Mouse (Mus musculus): ENCODE measurements at regions not wholly inside any gene's neighbourhood (a gene's known extent, or its start where the extent isn't known, plus 50 kb on each side); places are given as distances from the start of the nearest gene placed in this dataset.
A peak's percentile ranks its signal among the peaks of the same experiment; 100 is the strongest.

DNA sequence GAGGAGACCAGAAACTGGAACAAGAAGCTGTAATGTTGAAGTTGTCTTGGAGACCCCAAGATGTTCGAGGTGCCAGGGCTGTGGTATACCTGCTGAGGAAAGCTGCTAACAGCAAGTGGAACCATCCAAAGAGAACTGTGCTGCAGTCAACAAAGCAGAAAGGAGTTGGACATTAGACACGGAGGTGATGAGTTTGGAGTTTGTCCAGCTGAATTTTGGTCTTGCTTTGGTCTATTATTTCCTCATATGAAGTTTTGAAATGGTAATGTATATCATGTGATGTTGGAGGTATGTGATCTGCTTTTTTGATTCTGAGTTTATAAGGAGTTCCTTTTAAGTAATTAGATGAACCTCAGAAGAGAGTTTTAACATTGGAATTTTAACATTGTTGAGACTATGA is 98.0 kb downstream of the Arrdc3 start:
- Histone ChIP-seq H3K27me3 (ENCODE audit: insufficient read depth, low read length) (no peaks in the 10 kb centered on the region), H3K4me3 (replicated peaks; ENCODE audit: low read length) (no peak overlapping the region), H3K36me3 (ENCODE audit: insufficient read depth, low read length) (no peaks in the 10 kb centered on the region), H3K4me1 (replicated peaks; ENCODE audit: low read depth, low read length) (0 out of 2 replicates have a peak, but pooled peaks cover 5% of the 10 kb centered on the region), H3K9me3 (ENCODE audit: low read length) (no peaks in the 10 kb centered on the region)
- no peak for TF ChIP-seq POU5F1 (IDR thresholded peaks at IDR 0.05; ENCODE audit: borderline replicate concordance, low read length)
- no peak for TF ChIP-seq NANOG (IDR thresholded peaks at IDR 0.05; ENCODE audit: borderline replicate concordance, low read length)
- no peak for TF ChIP-seq CTCF (conservative IDR thresholded peaks at IDR 0.05; ENCODE audit: low read length)

DNA sequence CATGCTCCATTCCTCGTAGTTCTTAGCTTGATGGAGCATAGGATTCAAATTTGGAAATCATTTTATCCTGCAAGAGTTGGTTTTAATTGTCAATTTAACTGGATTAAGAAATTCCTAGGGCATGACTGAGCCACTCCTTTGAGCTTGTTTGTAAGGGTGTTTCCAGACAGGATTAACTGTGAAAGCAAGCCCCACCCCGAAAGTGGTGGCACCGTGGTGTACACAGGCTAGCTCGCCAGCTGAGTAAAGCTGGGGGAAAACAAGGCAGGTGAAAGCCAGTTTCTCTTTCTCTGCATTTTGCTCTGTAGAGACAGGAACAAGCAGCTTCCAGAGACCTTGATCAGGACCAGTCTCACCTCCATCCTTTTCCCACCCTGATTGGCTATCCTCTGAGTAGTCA is 103.5 kb downstream of the Arrdc3 start:
- Histone ChIP-seq H3K4me1 (replicated peaks; ENCODE audit: low read depth, low read length) (peaks cover 11% of the 10 kb centered on the region), H3K9me3 (ENCODE audit: low read length) (no peaks in the 10 kb centered on the region), H3K4me3 (replicated peaks; ENCODE audit: low read length) (no peak overlapping the region), H3K27me3 (ENCODE audit: insufficient read depth, low read length) (no peaks in the 10 kb centered on the region), H3K36me3 (ENCODE audit: insufficient read depth, low read length) (no peaks in the 10 kb centered on the region)
- TF ChIP-seq POU5F1 (IDR thresholded peaks at IDR 0.05; ENCODE audit: borderline replicate concordance, low read length) (no peak), NANOG (IDR thresholded peaks at IDR 0.05; ENCODE audit: borderline replicate concordance, low read length) (no peak), CTCF (conservative IDR thresholded peaks at IDR 0.05; ENCODE audit: low read length) (no peak)

DNA sequence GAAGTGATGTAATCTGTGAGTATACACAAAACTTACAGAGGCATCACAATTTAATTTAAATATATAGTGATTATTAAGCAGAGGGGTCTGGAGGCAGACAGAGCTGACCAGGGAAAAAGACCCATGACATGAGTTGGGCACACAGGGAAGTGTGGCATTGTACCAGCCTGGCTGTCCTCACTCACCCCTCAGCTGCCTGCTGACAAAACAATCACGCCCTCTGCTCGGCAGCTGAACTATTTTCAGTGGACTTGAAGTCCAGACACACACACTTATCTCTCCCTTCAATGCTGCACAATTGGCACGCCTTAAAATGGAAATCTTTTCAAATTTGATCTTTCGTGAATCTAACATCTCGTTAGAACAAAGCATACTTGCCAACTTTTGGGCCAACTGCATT is 106.6 kb downstream of the Arrdc3 start:
- Histone ChIP-seq H3K9me3 (ENCODE audit: low read length) (no peaks in the 10 kb centered on the region), H3K27me3 (ENCODE audit: insufficient read depth, low read length) (no peaks in the 10 kb centered on the region), H3K4me1 (replicated peaks; ENCODE audit: low read depth, low read length) (peaks cover 6% of the 10 kb centered on the region), H3K4me3 (replicated peaks; ENCODE audit: low read length) (no peak overlapping the region), H3K36me3 (ENCODE audit: insufficient read depth, low read length) (no peaks in the 10 kb centered on the region)
- TF ChIP-seq CTCF (conservative IDR thresholded peaks at IDR 0.05; ENCODE audit: low read length) (no peak), NANOG (IDR thresholded peaks at IDR 0.05; ENCODE audit: borderline replicate concordance, low read length) (no peak), POU5F1 (IDR thresholded peaks at IDR 0.05; ENCODE audit: borderline replicate concordance, low read length) (no peak)

- no peaks in the 10 kb centered on the region for H3K27me3 ChIP-seq (ENCODE audit: insufficient read depth, low read length)
- no peak overlapping the region for H3K4me3 ChIP-seq (replicated peaks; ENCODE audit: low read length)
- no peaks in the 10 kb centered on the region for H3K36me3 ChIP-seq (ENCODE audit: insufficient read depth, low read length)
- no peak for TF ChIP-seq CTCF (conservative IDR thresholded peaks at IDR 0.05; ENCODE audit: low read length)
- no peak for TF ChIP-seq POU5F1 (IDR thresholded peaks at IDR 0.05; ENCODE audit: borderline replicate concordance, low read length)
- no peak for TF ChIP-seq NANOG (IDR thresholded peaks at IDR 0.05; ENCODE audit: borderline replicate concordance, low read length)
- no peaks in the 10 kb centered on the region for H3K9me3 ChIP-seq (ENCODE audit: low read length)
- no peaks in the 10 kb centered on the region for H3K4me1 ChIP-seq (replicated peaks; ENCODE audit: low read depth, low read length)
These were observed 109.2 kb downstream of the Arrdc3 start for GRCm38 (mm10) chr13:80992342-80992741.

DNA sequence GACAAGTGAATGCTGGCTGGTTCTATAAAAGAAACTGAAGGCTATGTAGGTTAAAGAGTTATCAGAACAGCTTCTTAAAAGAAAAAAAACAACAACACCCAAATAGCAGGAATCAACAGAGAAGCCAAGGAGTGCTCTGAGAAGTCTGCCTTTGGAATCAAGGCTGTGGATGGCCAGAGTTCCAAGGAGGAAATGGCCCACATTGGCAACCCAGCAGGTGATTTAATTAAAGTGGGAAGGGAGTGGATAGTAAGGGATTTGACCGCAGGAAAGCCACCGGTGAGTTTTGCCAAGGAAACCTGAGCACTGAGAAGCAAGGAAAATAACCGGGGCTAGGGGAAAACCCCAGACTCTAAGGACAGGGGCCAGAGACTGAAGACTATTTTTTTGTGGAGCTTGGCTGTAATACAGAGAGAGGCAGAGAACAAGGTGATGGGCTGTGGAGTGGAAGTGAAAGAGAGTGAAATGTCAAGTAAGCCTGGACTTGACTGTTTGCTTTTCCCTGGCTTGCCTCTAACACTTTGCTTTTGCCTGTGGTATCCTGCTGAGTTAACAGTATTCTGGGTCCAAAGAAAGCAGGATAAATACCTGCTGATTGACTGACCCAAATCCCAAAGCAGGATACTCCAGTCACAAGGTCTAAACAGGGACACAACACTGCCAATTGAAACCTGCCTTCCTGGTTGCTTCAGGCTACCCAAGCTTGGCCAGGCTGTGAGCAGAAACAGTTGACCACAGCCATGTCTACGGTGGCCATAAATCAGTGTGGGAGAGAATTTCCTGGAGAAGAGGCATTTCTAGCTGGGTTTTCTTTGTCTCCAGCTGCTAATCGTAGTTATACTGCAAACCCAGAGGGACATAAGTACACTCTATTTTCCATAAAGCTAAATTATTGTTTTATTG is 125.9 kb downstream of the Arrdc3 start:
- Histone ChIP-seq H3K36me3 (ENCODE audit: insufficient read depth, low read length) (no peaks in the 10 kb centered on the region), H3K4me1 (replicated peaks; ENCODE audit: low read depth, low read length) (peaks cover 13% of the 10 kb centered on the region), H3K4me3 (replicated peaks; ENCODE audit: low read length) (no peak overlapping the region), H3K9me3 (ENCODE audit: low read length) (no peaks in the 10 kb centered on the region), H3K27me3 (ENCODE audit: insufficient read depth, low read length) (no peaks in the 10 kb centered on the region)
- no peak for TF ChIP-seq CTCF (conservative IDR thresholded peaks at IDR 0.05; ENCODE audit: low read length)
- TF ChIP-seq NANOG (IDR thresholded peaks at IDR 0.05; ENCODE audit: borderline replicate concordance, low read length) = peak; percentile 63

GRCm38 (mm10) chr13:81013953-81014352 is 130.8 kb downstream of the Arrdc3 start:
- TF ChIP-seq CTCF (conservative IDR thresholded peaks at IDR 0.05; ENCODE audit: low read length) = no peak
- no peak for TF ChIP-seq NANOG (IDR thresholded peaks at IDR 0.05; ENCODE audit: borderline replicate concordance, low read length)
- no peak for TF ChIP-seq POU5F1 (IDR thresholded peaks at IDR 0.05; ENCODE audit: borderline replicate concordance, low read length)
- Histone ChIP-seq H3K4me3 (replicated peaks; ENCODE audit: low read length) (no peak overlapping the region), H3K27me3 (ENCODE audit: insufficient read depth, low read length) (no peaks in the 10 kb centered on the region), H3K36me3 (ENCODE audit: insufficient read depth, low read length) (no peaks in the 10 kb centered on the region), H3K9me3 (ENCODE audit: low read length) (no peaks in the 10 kb centered on the region), H3K4me1 (replicated peaks; ENCODE audit: low read depth, low read length) (peaks cover 7% of the 10 kb centered on the region; the same call in 1 of the 2 replicates)

DNA sequence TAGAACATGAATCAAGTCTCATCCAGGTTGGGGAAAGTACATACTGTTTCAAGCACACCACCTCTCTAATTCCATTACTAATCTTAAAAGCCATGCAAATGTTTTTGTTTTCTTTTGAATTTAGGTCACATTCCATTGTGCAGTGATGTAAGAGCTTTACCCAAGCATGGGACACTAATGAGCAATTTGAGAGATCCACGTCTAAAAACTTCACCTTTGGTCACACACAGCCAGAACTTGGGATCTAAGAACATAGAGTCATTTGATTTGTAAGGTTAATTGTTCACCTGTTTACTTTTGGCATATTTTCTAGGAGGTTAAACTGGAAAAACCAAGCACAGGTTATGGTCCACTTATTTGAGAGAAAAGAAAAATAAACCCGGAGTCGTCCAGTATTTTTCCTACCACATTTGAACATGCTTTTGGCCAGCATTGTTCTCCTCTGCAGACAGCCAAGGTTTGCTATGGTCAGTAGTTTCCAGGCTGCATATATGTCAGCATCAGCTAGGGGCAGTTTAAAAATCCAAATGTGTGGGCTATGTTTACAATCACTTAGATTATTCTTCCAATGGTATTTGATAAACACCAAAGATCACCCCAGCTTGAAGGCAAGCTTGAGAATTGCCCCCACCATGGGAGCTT is 137.0 kb downstream of the Arrdc3 start:
- no peak for TF ChIP-seq CTCF (conservative IDR thresholded peaks at IDR 0.05; ENCODE audit: low read length)
- TF ChIP-seq POU5F1 (IDR thresholded peaks at IDR 0.05; ENCODE audit: borderline replicate concordance, low read length) = no peak
- no peak for TF ChIP-seq NANOG (IDR thresholded peaks at IDR 0.05; ENCODE audit: borderline replicate concordance, low read length)
- Histone ChIP-seq H3K27me3 (ENCODE audit: insufficient read depth, low read length) (no peaks in the 10 kb centered on the region), H3K36me3 (ENCODE audit: insufficient read depth, low read length) (no peaks in the 10 kb centered on the region)

GRCm38 (mm10) chr13:81020811-81021210 is 137.6 kb downstream of the Arrdc3 start:
- H3K9me3 ChIP-seq (ENCODE audit: low read length) = peaks cover 34% of the 10 kb centered on the region
- H3K36me3 ChIP-seq (ENCODE audit: insufficient read depth, low read length) = no peaks in the 10 kb centered on the region
- TF ChIP-seq NANOG (IDR thresholded peaks at IDR 0.05; ENCODE audit: borderline replicate concordance, low read length) (no peak), CTCF (conservative IDR thresholded peaks at IDR 0.05; ENCODE audit: low read length) (no peak), POU5F1 (IDR thresholded peaks at IDR 0.05; ENCODE audit: borderline replicate concordance, low read length) (no peak)
- no peaks in the 10 kb centered on the region for H3K27me3 ChIP-seq (ENCODE audit: insufficient read depth, low read length)
- no peaks in the 10 kb centered on the region for H3K4me1 ChIP-seq (replicated peaks; ENCODE audit: low read depth, low read length)
- no peak overlapping the region for H3K4me3 ChIP-seq (replicated peaks; ENCODE audit: low read length)

More for the DNA sequence above, 137.0 kb downstream of the Arrdc3 start:
- Histone ChIP-seq H3K9me3 (ENCODE audit: low read length) (peaks cover 28% of the 10 kb centered on the region), H3K4me1 (replicated peaks; ENCODE audit: low read depth, low read length) (no peaks in the 10 kb centered on the region), H3K4me3 (replicated peaks; ENCODE audit: low read length) (no peak overlapping the region)

Data from E14TG2a.4 (cell line).